In genomic region chr3:107061468-107061867, GRCm38 (mm10) we compare ENCODE assay signal across 26 mouse cellular contexts. TPM values are rescaled to one million over a fixed set of nuclear protein-coding genes. Genes with fewer than 3 reads are reported as not detected.
A peak's percentile ranks its signal among the peaks of the same experiment; 100 is the strongest.
DNase-seq lines count a peak whose midpoint lies in the region; ATAC-seq lines count a peak whose summit lies in the region.
"Had no signal": no experiment of that assay in that cellular context is flagged by ENCODE, and none has a peak within 500 bp of the region (broad histone marks: within the 10 kb centered on the region; RNA-seq: fewer than 3 reads in every experiment).

No protein-coding gene starts in this region.

- no peaks in the 10 kb centered on the region for H3K27me3 ChIP-seq in midbrain, embryonic 11.5 days (ENCODE audit: control insufficient read depth, insufficient read depth, low read length)
- H3K27me3 ChIP-seq: forebrain, embryonic 12.5 days; forebrain, embryonic 15.5 days; heart, embryonic 12.5 days; heart, embryonic 15.5 days; hindbrain, embryonic 12.5 days; hindbrain, embryonic 15.5 days had no signal

- H3K4me3 ChIP-seq in midbrain, embryonic 11.5 days (ENCODE audit: low read depth, low read length) = no peak overlapping the region
- H3K4me3 ChIP-seq: forebrain, embryonic 12.5 days; forebrain, embryonic 15.5 days; heart, embryonic 12.5 days; heart, embryonic 15.5 days; hindbrain, embryonic 12.5 days; hindbrain, embryonic 15.5 days had no signal

- H3K36me3 ChIP-seq in midbrain, embryonic 11.5 days (ENCODE audit: control insufficient read depth, insufficient read depth, low read length) = no peaks in the 10 kb centered on the region
- H3K36me3 ChIP-seq: forebrain, embryonic 12.5 days; forebrain, embryonic 15.5 days; heart, embryonic 12.5 days; heart, embryonic 15.5 days; hindbrain, embryonic 12.5 days; hindbrain, embryonic 15.5 days had no signal

- no peaks in the 10 kb centered on the region for H3K9me3 ChIP-seq in midbrain, embryonic 11.5 days (ENCODE audit: control insufficient read depth, low read length)
- H3K9me3 ChIP-seq: forebrain, embryonic 12.5 days; forebrain, embryonic 15.5 days; heart, embryonic 12.5 days; heart, embryonic 15.5 days; hindbrain, embryonic 12.5 days; hindbrain, embryonic 15.5 days had no signal

- peak; percentile 68 for ATAC-seq in activated CD4-positive, CD25-positive, alpha-beta regulatory T cell, adult 4 months
- ATAC-seq in midbrain, embryonic 11.5 days (ENCODE audit: low FRiP score) = no peak
- ATAC-seq: forebrain, embryonic 15.5 days; intestine, embryonic 16.5 days had no signal

- H3K4me1 ChIP-seq in midbrain, embryonic 11.5 days (ENCODE audit: control insufficient read depth, insufficient read depth, low read length) = peaks cover 2% of the 10 kb centered on the region; the same call in 1 of the 2 replicates
- H3K4me1 ChIP-seq: heart, embryonic 12.5 days; heart, embryonic 15.5 days; hindbrain, embryonic 12.5 days had no signal

- intact Hi-C loops in heart, postnatal 14 days (cut with DNase I) = no loop called here

- 90% methylated on average over 1 of the region's 1 CpGs for WGBS in midbrain, embryonic 11.5 days

- no peak overlapping the region for H3K9ac ChIP-seq in midbrain, embryonic 11.5 days (ENCODE audit: low read length)
- H3K9ac ChIP-seq: forebrain, embryonic 12.5 days; forebrain, embryonic 15.5 days; heart, embryonic 12.5 days; heart, embryonic 15.5 days; hindbrain, embryonic 12.5 days; hindbrain, embryonic 15.5 days had no signal

- no peak overlapping the region for H3K27ac ChIP-seq in midbrain, embryonic 11.5 days (ENCODE audit: low read depth, low read length)
- H3K27ac ChIP-seq: forebrain, embryonic 12.5 days; forebrain, embryonic 15.5 days; heart, embryonic 15.5 days; hindbrain, embryonic 12.5 days; hindbrain, embryonic 15.5 days had no signal

- peak; percentile 54 for DNase-seq in CD4-positive, CD25-positive, alpha-beta regulatory T cell, adult 2 months (ENCODE audit: low read depth, low spot score)
- DNase-seq in ES-CJ7 (ENCODE audit: low read depth, low spot score) = peak; percentile 6
- DNase-seq in naive thymus-derived CD4-positive, alpha-beta T cell, adult 2 months (ENCODE audit: low read depth) = peak; percentile 46
- DNase-seq in embryo, embryonic 11 days = no peak
- DNase-seq in heart, postnatal 14 days = no peak
- DNase-seq in midbrain, embryonic 11.5 days (ENCODE audit: low spot score, missing footprints) = no peak
- DNase-seq: adrenal gland, adult 8-10 months; adrenal gland, postnatal 25 days; cerebellum, adult 11-12 months; cerebellum, adult 8-10 months; cerebellum, postnatal 10 days; cerebellum, postnatal 36 days; gastrocnemius, postnatal 25 days; heart, adult 18-20 months; kidney, adult 18-20 months had no signal

- no peak overlapping the region for H3K4me2 ChIP-seq in midbrain, embryonic 11.5 days
- H3K4me2 ChIP-seq: forebrain, embryonic 12.5 days; forebrain, embryonic 15.5 days; heart, embryonic 12.5 days; heart, embryonic 15.5 days; hindbrain, embryonic 12.5 days; hindbrain, embryonic 15.5 days had no signal

RNA-seq across cellular contexts. Expression of gene Kcna3, which starts 25.5 kb away (rescaled TPM):
- 10 to 100 TPM in 1 of 2 experiments, 1 to 10 TPM in 1; 9.3 to 10.1 TPM for polyA plus RNA-seq in activated CD4-positive, CD25-positive, alpha-beta regulatory T cell, adult 4 months (2017; shearing (Covaris generic))
- total RNA-seq in heart, postnatal 14 days (2021) = 1 to 10 TPM in 1 of 2 experiments, under 1 TPM in 1; 0.38 to 2.6 TPM
- 4.1 and 4.6 TPM in 2 replicates for polyA plus RNA-seq in midbrain, embryonic 11.5 days (2014; fragmentation: Nextera tagmentation; extraction: Ambion mirVana)
- total RNA-seq: gastrocnemius, adult 8-10 months; gastrocnemius, postnatal 25 days had no signal

RNA-seq across cellular contexts. Expression of gene Kcna2, which starts 39.5 kb away (rescaled TPM):
- under 1 TPM; 0.10 to 0.13 TPM for polyA plus RNA-seq in activated CD4-positive, CD25-positive, alpha-beta regulatory T cell, adult 4 months (2017; shearing (Covaris generic))
- 1 to 10 TPM in 1 of 2 experiments, under 1 TPM in 1; 0.85 to 1.2 TPM for total RNA-seq in heart, postnatal 14 days (2021)
- 0.18 and 0.28 TPM in 2 replicates for polyA plus RNA-seq in midbrain, embryonic 11.5 days (2014; fragmentation: Nextera tagmentation; extraction: Ambion mirVana)
- total RNA-seq: hematopoietic stem cell, adult 5-6 weeks had no signal
- polyA plus RNA-seq: C2C12 had no signal

Comparison
In these comparisons a context has a peak if more than half of its experiments do, and no peak if none do; other contexts are left out.
1. DNase-seq: peak in CD4-positive, CD25-positive, alpha-beta regulatory T cell, adult 2 months (single experiment), ES-CJ7 (single experiment) and naive thymus-derived CD4-positive, alpha-beta T cell, adult 2 months (single experiment); none in embryo, embryonic 11 days (single experiment), heart, postnatal 14 days (0 of 2) and midbrain, embryonic 11.5 days (single experiment).